Mouse (Mus musculus): ENCODE measurements at regions not wholly inside any gene's neighbourhood (a gene's known extent, or its start where the extent isn't known, plus 50 kb on each side); places are given as distances from the start of the nearest gene placed in this dataset.
A peak's percentile ranks its signal among the peaks of the same experiment; 100 is the strongest.

DNA sequence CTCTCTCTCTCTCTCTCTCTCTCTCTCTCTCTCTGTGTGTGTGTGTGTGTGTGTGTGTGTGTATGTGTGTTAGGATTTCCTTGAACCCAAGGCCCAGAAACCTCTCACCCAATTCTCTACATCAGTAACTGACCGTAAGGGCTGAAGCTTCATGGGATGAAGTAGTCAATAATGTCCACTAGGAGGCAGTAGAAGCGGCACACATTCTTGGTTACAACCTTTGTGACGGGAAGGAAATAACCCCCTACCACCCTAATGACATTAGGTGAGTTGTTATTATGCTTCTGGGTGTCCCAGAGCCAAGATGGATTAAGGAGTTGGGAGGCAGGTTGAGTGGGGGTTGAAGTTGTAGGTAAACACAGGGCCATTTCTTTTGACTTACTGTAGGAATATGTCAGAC, 55.5 kb upstream of the Itprid1 start:
- peak; percentile 25 for DNase-seq (ENCODE audit: low spot score)

DNA sequence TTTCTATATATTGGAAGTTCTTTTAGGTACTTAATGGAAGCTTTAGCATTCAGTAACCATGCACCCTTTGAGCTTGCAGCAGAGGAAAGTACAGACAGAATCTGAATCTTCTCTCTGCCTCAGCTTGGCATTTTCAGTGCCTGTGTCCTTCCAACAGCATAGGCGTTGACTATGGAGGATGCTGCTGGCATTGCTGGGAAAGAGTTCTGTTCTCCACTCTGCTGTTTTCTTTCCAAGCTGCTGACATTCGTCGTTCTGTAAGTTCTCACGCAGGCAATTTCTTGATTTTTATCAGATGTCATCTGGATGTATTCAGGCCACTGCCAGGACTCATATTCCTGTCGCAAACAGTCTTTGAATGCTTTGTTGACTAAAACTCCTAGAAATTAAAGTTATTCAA, 61.2 kb upstream of the Itprid1 start:
- DNase-seq (ENCODE audit: low spot score), result no peak

DNA sequence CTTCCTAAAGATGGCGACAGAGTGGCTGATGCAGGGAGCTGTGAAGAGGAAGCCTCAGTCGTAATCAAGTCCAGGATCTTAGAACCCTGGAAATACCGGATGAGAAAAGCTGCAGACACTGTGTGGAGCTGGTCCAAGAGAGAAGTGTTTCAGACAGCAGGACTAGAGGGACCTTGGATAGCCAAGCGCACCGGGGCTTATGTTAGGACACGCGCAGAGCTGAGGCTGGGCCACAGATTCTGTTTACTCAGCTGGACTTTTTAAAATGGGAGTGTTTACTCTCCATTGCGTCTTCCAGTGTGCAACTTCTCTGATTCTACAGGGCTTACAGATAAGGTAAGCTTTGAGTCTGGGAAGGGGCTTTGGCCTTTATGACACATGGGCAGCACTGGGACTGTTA, 66.4 kb upstream of the Itprid1 start:
- no peak for DNase-seq (ENCODE audit: low spot score)

DNA sequence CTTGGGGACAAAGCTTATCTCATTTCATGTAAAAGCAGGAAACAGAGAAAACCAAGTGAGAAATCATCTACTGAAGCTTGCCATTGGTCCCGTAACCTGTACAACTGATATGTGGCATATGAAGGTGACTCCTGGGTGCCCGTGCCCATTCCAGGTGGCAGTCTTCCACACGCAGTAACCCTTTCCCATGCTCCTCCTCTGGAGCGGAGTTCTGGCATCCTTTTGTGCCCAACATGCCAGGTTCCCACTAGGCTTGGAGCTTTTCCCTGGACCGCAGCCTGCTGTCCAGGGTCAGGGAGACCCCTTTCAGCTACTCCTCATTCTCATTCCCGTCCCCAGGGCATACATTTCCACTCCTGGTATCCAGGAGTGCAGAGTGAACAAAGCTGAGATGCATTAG, 74.4 kb upstream of the Neurod6 start:
- DNase-seq (ENCODE audit: low spot score), result no peak

DNA sequence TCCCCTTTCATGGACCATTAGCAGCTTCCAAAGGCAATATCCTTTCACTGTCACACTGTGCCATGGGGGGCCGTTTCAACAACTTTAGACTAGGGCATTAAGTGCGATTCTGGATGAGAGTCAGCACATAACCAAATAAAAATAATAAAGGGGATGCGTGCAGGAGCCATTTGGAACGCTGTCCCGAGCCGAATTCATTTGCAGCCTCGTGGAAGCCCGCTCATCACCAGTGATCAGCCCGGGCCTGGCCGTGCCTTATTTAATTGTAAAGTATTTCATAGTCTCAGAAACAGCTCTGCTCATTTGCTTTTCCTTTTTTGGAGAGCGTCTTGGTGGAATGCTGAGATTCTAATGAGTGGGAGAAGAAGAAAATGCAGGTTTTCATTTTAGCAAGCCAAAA, 69.8 kb upstream of the Neurod6 start:
- no peak for DNase-seq (ENCODE audit: low spot score)

DNA sequence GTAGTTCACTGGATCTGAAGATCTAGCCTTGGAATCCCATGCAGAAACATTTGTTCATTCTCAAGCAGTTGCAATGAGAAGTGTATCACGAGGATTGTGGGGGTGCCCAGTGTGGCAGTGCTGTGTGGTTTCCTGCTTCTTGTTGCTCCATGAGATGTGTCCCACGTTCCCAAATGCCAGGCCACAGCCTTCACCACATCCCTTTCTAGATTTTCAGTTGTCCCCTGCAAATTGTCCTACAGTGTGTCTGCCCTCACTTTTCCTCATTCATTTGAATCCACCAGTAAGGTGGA, 64.7 kb upstream of the Neurod6 start:
- DNase-seq (ENCODE audit: low spot score), result no peak

DNA sequence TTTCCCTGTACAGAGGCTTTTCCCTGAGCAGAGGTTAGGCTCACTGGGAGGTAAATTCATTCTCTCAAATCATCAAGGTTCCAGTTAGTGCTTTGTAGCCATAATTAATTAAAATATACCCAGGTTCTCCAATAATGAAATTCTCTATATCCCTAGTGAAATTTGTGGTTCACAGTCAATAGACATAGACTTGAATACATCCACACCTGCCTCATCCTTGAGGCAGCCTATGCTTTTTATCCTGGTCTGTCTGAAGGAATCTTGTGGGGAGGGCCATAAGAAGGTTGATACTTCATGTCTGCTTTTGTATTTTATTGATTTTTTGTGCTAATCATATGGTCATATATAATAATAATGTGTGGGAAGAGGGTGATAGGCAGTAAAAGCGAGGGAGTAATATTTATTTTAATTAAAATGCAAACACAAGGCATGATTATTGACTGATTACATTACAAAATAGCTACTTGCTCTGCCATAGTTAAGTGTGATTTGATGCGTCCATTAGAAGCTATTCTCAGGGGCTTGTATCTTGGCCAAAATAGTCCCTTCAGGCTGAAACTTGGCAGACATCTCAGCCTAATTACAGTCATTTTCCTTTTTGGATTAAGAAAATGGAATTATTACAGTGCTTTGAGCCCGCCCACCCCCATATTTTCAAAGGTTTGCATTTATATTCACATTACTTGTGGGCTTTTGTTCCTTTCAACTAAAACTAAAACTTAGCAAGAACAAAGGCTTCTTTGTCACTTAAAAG, 64.2 kb upstream of the Neurod6 start:
- DNase-seq (ENCODE audit: low spot score), result no peak

DNA sequence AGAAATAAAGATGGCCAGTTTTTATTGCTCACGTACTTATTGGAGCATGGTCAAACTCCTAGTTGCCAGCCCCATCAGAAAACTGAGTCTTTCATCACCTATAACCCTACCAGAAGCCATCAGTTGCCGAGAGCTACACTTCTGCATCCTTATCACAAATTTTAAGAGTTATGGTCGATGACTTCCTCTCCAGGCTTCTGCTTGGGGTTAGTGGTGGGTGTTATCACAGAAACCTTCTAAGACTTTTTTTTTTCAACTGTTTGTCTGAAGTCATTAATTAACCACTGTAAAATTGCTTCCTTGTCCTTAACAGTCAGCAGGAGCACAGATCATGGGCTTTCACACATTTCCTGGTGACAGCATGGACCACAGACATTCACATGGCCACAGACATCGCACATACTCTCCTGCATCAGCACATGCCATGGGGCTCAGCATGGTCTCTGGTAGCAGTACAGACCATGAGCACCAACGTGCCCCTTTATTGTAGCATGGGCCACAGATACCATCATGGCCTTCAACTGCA, 50.3 kb upstream of the Neurod6 start:
- no peak for DNase-seq (ENCODE audit: low spot score)
